Mouse (Mus musculus) CD4-positive naive resting alpha-beta T cell, adult 57 days (primary cell): ENCODE results near the gene Adh7. TPM values are rescaled to one million over a fixed set of nuclear protein-coding genes. Genes with fewer than 3 reads are reported as not detected.

Source experiments
- total RNA-seq: library from RNA; stranded (reverse); gene quantifications from one replicate; pipeline ENCODE4 v1.2.4, GENCODE M21; 2023

Gene Adh7
- not detected for total RNA-seq

GRCm38 (mm10) chr3:138217631-138218264 lies at the start of gene Adh7:
Adh7 (plus strand) TSS chr3:138217760.

GRCm38 (mm10) chr3:138193683-138194302 lies 23.8 kb upstream of the Adh7 start, which contains the start of gene 4930579F01Rik:
4930579F01Rik (minus strand) TSS chr3:138193825.

GRCm38 (mm10) chr3:138260721-138261669 lies 43.4 kb downstream of the Adh7 start, which contains the start of gene Adh1:
Adh1 (plus strand) TSS chr3:138260991.

Other genes starting within 250 kb of the Adh7 start
- 47.4 TPM for gene Dapp1, start 236.2 kb upstream of the Adh7 start, total RNA-seq
- not detected for gene 1110002E22Rik, start 152.7 kb upstream of the Adh7 start, total RNA-seq
- not detected for gene Gm5105, start 150.4 kb upstream of the Adh7 start, total RNA-seq
- 9.5 TPM for gene Trmt10a, start 74.3 kb upstream of the Adh7 start, total RNA-seq
- gene Mttp, start 72.8 kb upstream of the Adh7 start, total RNA-seq: 2.3 TPM
- gene 4930579F01Rik, start 23.9 kb upstream of the Adh7 start, total RNA-seq: not detected
- 15.9 TPM for gene Adh1, start 43.2 kb downstream of the Adh7 start, total RNA-seq
- gene Adh6a, start 95.5 kb downstream of the Adh7 start, total RNA-seq: not detected
- not detected for gene Adh6b, start 124.0 kb downstream of the Adh7 start, total RNA-seq
- gene Adh4, start 197.7 kb downstream of the Adh7 start, total RNA-seq: not detected
- gene Adh5, start 225.3 kb downstream of the Adh7 start, total RNA-seq: 78.9 TPM